Mouse (Mus musculus) liver, embryonic 15.5 days (tissue): Measurements from ENCODE around the gene Itih1. TPM values are rescaled to one million over a fixed set of nuclear protein-coding genes. Genes with fewer than 3 reads are reported as not detected.

ENCODE experiments used
- ATAC-seq: fragments of 200-750 bp; cut with Nextera tagmentation; 2 replicates; pipeline ENCODE4 v1.8.0; 2017; ENCODE audit warnings: moderate number of reproducible peaks, mild to moderate bottlenecking, moderate library complexity; ENCODE audit not compliant: insufficient read depth
- H3K27ac ChIP-seq: fragments of 300-500 bp; sonication (generic); replicated peaks from 2 replicates; pipeline ENCODE4 v1.5.1; 2015; ENCODE audit warnings: mild to moderate bottlenecking, inconsistent platforms
- H3K27me3 ChIP-seq: fragments of 300-500 bp; sonication (generic); 2 replicates; pipeline ENCODE4 v1.6.1; 2015; ENCODE audit warnings: mild to moderate bottlenecking, inconsistent platforms
- H3K36me3 ChIP-seq: fragments of 300-500 bp; sonication (generic); replicated peaks from 2 replicates; pipeline ENCODE4 v1.6.1; 2015; ENCODE audit warnings: moderate library complexity, mild to moderate bottlenecking, inconsistent platforms
- H3K4me1 ChIP-seq: fragments of 300-500 bp; sonication (generic); replicated peaks from 2 replicates; pipeline ENCODE4 v1.6.1; 2015; ENCODE audit warnings: inconsistent platforms
- H3K4me2 ChIP-seq: fragments of 300-500 bp; sonication (generic); 2 replicates; pipeline ENCODE4 v1.6.1; 2015; ENCODE audit warnings: moderate library complexity, mild to moderate bottlenecking, inconsistent platforms
- H3K4me3 ChIP-seq: fragments of 300-500 bp; sonication (generic); replicated peaks from 2 replicates; pipeline ENCODE4 v1.5.1; 2015; ENCODE audit warnings: mild to moderate bottlenecking, inconsistent platforms
- H3K9ac ChIP-seq: fragments of 300-500 bp; sonication (generic); 2 replicates; pipeline ENCODE4 v1.6.1; 2015; ENCODE audit warnings: moderate library complexity, mild to moderate bottlenecking, inconsistent platforms
- H3K9me3 ChIP-seq: fragments of 300-500 bp; sonication (generic); replicated peaks from 2 replicates; pipeline ENCODE4 v1.6.1; 2016; ENCODE audit warnings: inconsistent platforms
- WGBS: fragments of 180-500 bp; shearing (Covaris S2); methylation state at CpG from one replicate; pipeline ENCODE4 v1.1.7; 2015; ENCODE audit warnings: mixed read lengths; ENCODE audit not compliant: insufficient replicate concordance; 5-methylcytosine and 5-hydroxymethylcytosine counted together
- polyA plus RNA-seq: library from polyadenylated mRNA; unstranded; fragments of >200 nt; fragmentation: Nextera tagmentation; extraction: Ambion mirVana; gene quantifications from 2 replicates; pipeline ENCODE4 v1.2.1, GENCODE M21; 2015

Itih1 gene
- polyA plus RNA-seq, 1 experiment from 2014 or later: 53.8 TPM

- 75% methylated on average over 9 of the region's 9 CpGs for WGBS
- Histone ChIP-seq H3K4me2 (no peak overlapping the region), H3K27ac (no peak overlapping the region), H3K9me3 (no peaks in the 10 kb centered on the region), H3K9ac (no peak overlapping the region), H3K36me3 (no peaks in the 10 kb centered on the region), H3K4me1 (peaks cover 7% of the 10 kb centered on the region; the same call in 1 of the 2 replicates), H3K27me3 (no peaks in the 10 kb centered on the region), H3K4me3 (no peak overlapping the region)
- ATAC-seq: no peak
Observed at GRCm38 (mm10) chr14:30933351-30933750, 9.7 kb downstream of the Itih1 start.

- Histone ChIP-seq H3K9me3 (no peaks in the 10 kb centered on the region), H3K27me3 (no peaks in the 10 kb centered on the region), H3K4me3 (no peak overlapping the region), H3K36me3 (no peaks in the 10 kb centered on the region), H3K4me1 (peaks cover 7% of the 10 kb centered on the region; the same call in 1 of the 2 replicates), H3K27ac (peak overlapping the region; percentile 46; the same call in 1 of the 2 replicates), H3K9ac (no peak overlapping the region), H3K4me2 (no peak overlapping the region)
- peak; percentile 65 for ATAC-seq
- WGBS: 60% methylated on average over 4 of the region's 4 CpGs
Observed at GRCm38 (mm10) chr14:30930386-30930785, 12.7 kb downstream of the Itih1 start.

GRCm38 (mm10) chr14:30925492-30925891, 17.6 kb downstream of the Itih1 start:
- Histone ChIP-seq H3K36me3 (no peaks in the 10 kb centered on the region), H3K4me3 (no peak overlapping the region), H3K27ac (no peak overlapping the region), H3K27me3 (no peaks in the 10 kb centered on the region), H3K4me2 (no peak overlapping the region), H3K9me3 (no peaks in the 10 kb centered on the region), H3K9ac (no peak overlapping the region), H3K4me1 (peaks cover 18% of the 10 kb centered on the region)
- WGBS: 73% methylated on average over 3 of the region's 3 CpGs
- no peak for ATAC-seq

GRCm38 (mm10) chr14:30923375-30924105, 19.5 kb downstream of the Itih1 start, which contains the start of gene Itih3:
Itih3 (minus strand) TSS chr14:30923760.
- Histone ChIP-seq H3K36me3 (no peaks in the 10 kb centered on the region), H3K4me3 (peak within 1 kb of the TSS; percentile 38), H3K9me3 (no peaks in the 10 kb centered on the region), H3K27ac (peak within 1 kb of the TSS; percentile 72), H3K9ac (peak within 1 kb of the TSS; percentile 16; the same call in 1 of the 2 replicates), H3K4me1 (peaks cover 19% of the 10 kb centered on the region), H3K4me2 (peak within 1 kb of the TSS; percentile 45), H3K27me3 (no peaks in the 10 kb centered on the region)
- ATAC-seq: peak; percentile 77
- 40% methylated on average over 6 of the region's 6 CpGs for WGBS

- Histone ChIP-seq H3K4me2 (peak overlapping the region; percentile 45), H3K4me1 (peaks cover 19% of the 10 kb centered on the region), H3K9me3 (no peaks in the 10 kb centered on the region), H3K4me3 (peak overlapping the region; percentile 38), H3K36me3 (no peaks in the 10 kb centered on the region), H3K9ac (no peak overlapping the region), H3K27me3 (no peaks in the 10 kb centered on the region), H3K27ac (peak overlapping the region; percentile 67; the same call in 1 of the 2 replicates)
- 0 out of 2 replicates have a peak, but pooled peaks have one; percentile 6 for ATAC-seq
- 47% methylated on average over 8 of the region's 8 CpGs for WGBS
Observed at GRCm38 (mm10) chr14:30922053-30922670, 20.9 kb downstream of the Itih1 start.

GRCm38 (mm10) chr14:30916516-30916915, 26.6 kb downstream of the Itih1 start:
- no peak overlapping the region for H3K27ac ChIP-seq
- H3K9me3 ChIP-seq: no peaks in the 10 kb centered on the region
- 64% methylated on average over 1 of the region's 1 CpGs for WGBS
- no peak overlapping the region for H3K4me3 ChIP-seq
- no peak overlapping the region for H3K4me2 ChIP-seq
- H3K9ac ChIP-seq: no peak overlapping the region
- 0 out of 2 replicates have a peak, but pooled peaks cover 7% of the 10 kb centered on the region for H3K36me3 ChIP-seq
- no peaks in the 10 kb centered on the region for H3K27me3 ChIP-seq
- ATAC-seq: no peak
- peaks cover 7% of the 10 kb centered on the region for H3K4me1 ChIP-seq

GRCm38 (mm10) chr14:30913404-30913803, 29.7 kb downstream of the Itih1 start:
- Histone ChIP-seq H3K36me3 (0 out of 2 replicates have a peak, but pooled peaks cover 12% of the 10 kb centered on the region), H3K9me3 (no peaks in the 10 kb centered on the region), H3K27ac (no peak overlapping the region), H3K9ac (no peak overlapping the region), H3K4me3 (no peak overlapping the region), H3K4me2 (no peak overlapping the region), H3K4me1 (0 out of 2 replicates have a peak, but pooled peaks cover 1% of the 10 kb centered on the region), H3K27me3 (no peaks in the 10 kb centered on the region)
- 65% methylated on average over 5 of the region's 5 CpGs for WGBS
- no peak for ATAC-seq

- Histone ChIP-seq H3K9ac (no peak overlapping the region), H3K4me2 (no peak overlapping the region), H3K9me3 (no peaks in the 10 kb centered on the region), H3K27me3 (no peaks in the 10 kb centered on the region), H3K36me3 (0 out of 2 replicates have a peak, but pooled peaks cover 12% of the 10 kb centered on the region), H3K4me3 (no peak overlapping the region), H3K4me1 (0 out of 2 replicates have a peak, but pooled peaks cover 5% of the 10 kb centered on the region), H3K27ac (no peak overlapping the region)
- ATAC-seq: no peak
- WGBS: 64% methylated on average over 8 of the region's 8 CpGs
Observed at GRCm38 (mm10) chr14:30912641-30913040, 30.4 kb downstream of the Itih1 start.

- WGBS: 69% methylated on average over 8 of the region's 8 CpGs
- Histone ChIP-seq H3K4me2 (no peak overlapping the region), H3K9ac (no peak overlapping the region), H3K4me3 (no peak overlapping the region), H3K27me3 (no peaks in the 10 kb centered on the region), H3K4me1 (0 out of 2 replicates have a peak, but pooled peaks cover 5% of the 10 kb centered on the region), H3K27ac (no peak overlapping the region), H3K9me3 (no peaks in the 10 kb centered on the region), H3K36me3 (0 out of 2 replicates have a peak, but pooled peaks cover 8% of the 10 kb centered on the region)
- no peak for ATAC-seq
Observed at GRCm38 (mm10) chr14:30911141-30911540, 31.9 kb downstream of the Itih1 start.

GRCm38 (mm10) chr14:30907814-30908265, 35.2 kb downstream of the Itih1 start:
- H3K4me1 ChIP-seq: 0 out of 2 replicates have a peak, but pooled peaks cover 5% of the 10 kb centered on the region
- peak; percentile 75 for ATAC-seq
- no peak overlapping the region for H3K9ac ChIP-seq
- 0 out of 2 replicates have a peak, but pooled peaks cover 8% of the 10 kb centered on the region for H3K36me3 ChIP-seq
- WGBS: 44% methylated on average over 3 of the region's 3 CpGs
- no peaks in the 10 kb centered on the region for H3K9me3 ChIP-seq
- H3K4me3 ChIP-seq: no peak overlapping the region
- no peaks in the 10 kb centered on the region for H3K27me3 ChIP-seq
- H3K27ac ChIP-seq: peak overlapping the region; percentile 24; the same call in 1 of the 2 replicates
- no peak overlapping the region for H3K4me2 ChIP-seq

- no peaks in the 10 kb centered on the region for H3K27me3 ChIP-seq
- no peaks in the 10 kb centered on the region for H3K9me3 ChIP-seq
- 0 out of 2 replicates have a peak, but pooled peaks cover 5% of the 10 kb centered on the region for H3K4me1 ChIP-seq
- H3K27ac ChIP-seq: no peak overlapping the region
- 65% methylated on average over 6 of the region's 6 CpGs for WGBS
- no peak for ATAC-seq
- H3K9ac ChIP-seq: no peak overlapping the region
- H3K4me3 ChIP-seq: no peak overlapping the region
- H3K4me2 ChIP-seq: no peak overlapping the region
- H3K36me3 ChIP-seq: 0 out of 2 replicates have a peak, but pooled peaks cover 5% of the 10 kb centered on the region
Observed at GRCm38 (mm10) chr14:30906001-30906400, 37.1 kb downstream of the Itih1 start.
